Mouse (Mus musculus): ENCODE measurements around the gene Pank4.

The Pank4 gene

GRCm38 (mm10) chr4:154963901-154964580, at the start of gene Pank4:
TSS of gene Pank4 (plus strand) at chr4:154964123.
- DNase-seq (ENCODE audit: low spot score in 2 of 2): peak; percentile 76 to 93

DNA sequence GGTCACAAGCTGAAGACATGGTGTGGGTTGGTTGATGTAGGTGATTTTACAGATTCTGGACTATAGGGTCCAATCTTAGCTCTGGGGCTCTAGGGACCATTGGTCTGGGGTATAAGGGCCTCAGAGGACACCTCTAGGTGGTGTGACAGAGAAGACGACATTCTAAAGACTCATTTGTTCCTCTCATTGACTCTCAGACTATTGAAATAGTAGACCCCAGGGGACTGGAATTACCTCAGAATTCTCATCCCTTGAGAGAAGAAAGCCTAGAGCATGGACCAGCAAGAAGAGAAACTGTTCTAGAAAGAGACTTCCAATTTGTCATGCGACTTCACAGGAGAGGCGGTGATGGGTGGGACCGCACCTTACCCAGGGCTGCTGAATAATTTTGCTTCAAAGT, 49.7 kb upstream of the Pank4 start:
- no peak for DNase-seq (ENCODE audit: low spot score in 2 of 2)

- no peak for DNase-seq (ENCODE audit: low spot score in 2 of 2)
These were observed 49.2 kb upstream of the Pank4 start for GRCm38 (mm10) chr4:154914707-154915106.

DNA sequence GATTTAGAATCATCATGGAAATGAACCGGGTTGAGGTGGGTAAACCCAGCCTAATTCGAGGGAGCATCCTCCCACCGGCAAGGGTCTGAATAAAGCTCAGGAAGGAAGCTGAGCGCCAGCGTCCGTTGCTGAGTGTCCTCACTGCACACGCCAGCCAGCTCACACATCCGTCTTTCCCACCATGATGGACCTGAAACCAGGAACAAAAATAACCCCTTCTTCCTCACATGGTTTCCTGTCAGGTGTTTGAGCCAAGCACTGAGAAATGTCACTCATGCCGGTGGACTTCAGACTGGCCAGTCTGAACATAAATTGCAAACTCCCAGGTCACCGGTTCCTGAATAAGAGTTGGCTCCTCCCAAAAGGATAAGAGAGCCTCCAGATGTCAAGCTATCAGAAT, 48.6 kb upstream of the Pank4 start:
- DNase-seq (ENCODE audit: low spot score in 2 of 2): no peak

GRCm38 (mm10) chr4:154916662-154917061, 47.3 kb upstream of the Pank4 start:
- no peak for DNase-seq (ENCODE audit: low spot score in 2 of 2)

DNA sequence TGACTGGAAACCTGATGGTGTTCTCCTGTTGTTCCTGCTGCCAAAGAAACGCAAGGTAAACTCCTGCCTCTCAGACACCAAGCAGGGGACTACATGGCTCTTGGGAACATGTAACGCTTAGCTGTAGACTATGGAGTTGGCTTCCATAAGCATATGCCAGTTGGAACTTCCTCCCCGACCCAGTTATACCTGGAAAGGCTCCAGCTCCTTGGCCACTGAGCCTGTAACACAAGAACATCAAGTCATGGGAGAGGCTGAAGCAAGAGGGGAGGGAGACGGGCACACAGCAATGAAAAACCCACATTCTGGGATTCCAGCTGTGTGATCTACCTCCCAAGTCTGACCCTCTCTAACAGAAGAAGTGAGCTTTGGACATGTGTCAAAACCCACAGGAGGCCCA, 41.6 kb upstream of the Pank4 start:
- no peak for DNase-seq (ENCODE audit: low spot score in 2 of 2)

GRCm38 (mm10) chr4:154922931-154923330, 41.0 kb upstream of the Pank4 start:
- no peak for DNase-seq (ENCODE audit: low spot score in 2 of 2)

DNA sequence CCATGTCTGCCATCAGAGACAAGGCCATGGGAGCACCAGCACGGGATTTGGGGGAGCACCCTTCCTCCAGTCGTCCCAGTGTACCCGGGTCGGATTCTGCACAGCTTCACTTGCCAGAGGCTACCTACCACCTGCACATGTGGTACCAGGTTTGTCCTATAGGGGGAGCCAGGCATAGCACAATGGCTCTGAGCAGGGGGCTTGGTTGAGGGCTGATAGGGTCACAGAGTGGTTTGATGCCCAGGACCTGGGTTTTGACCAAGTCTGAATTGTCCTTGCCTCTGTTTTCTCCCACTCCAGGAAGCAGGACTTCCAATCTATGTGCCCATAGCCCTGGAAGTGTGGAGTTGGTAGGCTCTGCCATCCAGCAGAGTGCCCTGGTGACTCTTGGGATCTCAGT, 38.5 kb upstream of the Pank4 start:
- no peak for DNase-seq (ENCODE audit: low spot score in 2 of 2)

DNA sequence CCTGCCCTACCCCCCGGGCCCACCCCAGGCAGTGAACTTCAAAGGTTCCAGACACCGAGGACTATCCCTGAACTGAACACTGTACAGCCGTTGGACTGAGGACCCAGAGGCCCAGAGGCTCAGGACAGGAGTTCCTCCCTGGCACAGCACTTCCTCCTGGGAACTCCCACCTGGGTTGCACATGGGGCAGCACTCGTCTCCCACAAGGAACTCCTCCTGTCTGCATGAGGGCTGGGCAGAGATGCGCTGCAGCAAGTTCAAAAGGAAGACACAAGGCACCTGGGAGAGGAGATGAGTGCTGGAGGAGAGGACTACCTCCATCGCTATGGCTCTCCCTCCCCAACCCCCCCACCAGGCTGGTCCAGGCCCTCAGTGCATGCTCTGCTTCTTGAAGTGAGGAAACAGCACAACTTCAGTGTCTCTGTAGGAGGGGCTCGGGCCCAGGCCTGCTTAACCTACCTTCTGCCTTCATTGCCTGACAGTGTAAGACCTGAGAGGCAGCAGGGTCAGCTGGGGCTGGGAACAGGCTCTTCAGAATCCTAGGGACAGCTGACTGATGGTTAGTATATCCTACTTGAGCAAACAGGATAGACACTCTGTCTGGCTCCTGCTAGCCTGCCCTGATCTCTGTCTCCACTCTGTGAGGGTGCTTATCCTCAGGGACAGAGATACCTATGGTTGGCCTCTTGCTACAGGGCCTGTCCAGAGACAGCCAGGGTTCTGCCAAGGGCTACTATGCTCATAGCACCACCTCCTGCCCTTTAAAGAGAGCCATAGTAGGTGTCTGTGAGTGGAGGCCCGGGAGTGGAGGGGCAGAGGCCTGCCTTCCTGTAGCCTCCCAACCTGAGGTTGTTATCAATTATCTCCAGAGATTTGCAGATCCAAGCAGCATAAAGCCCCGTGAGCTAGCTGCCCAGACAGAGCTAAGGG, 36.7 kb upstream of the Pank4 start:
- no peak for DNase-seq (ENCODE audit: low spot score in 2 of 2)

DNA sequence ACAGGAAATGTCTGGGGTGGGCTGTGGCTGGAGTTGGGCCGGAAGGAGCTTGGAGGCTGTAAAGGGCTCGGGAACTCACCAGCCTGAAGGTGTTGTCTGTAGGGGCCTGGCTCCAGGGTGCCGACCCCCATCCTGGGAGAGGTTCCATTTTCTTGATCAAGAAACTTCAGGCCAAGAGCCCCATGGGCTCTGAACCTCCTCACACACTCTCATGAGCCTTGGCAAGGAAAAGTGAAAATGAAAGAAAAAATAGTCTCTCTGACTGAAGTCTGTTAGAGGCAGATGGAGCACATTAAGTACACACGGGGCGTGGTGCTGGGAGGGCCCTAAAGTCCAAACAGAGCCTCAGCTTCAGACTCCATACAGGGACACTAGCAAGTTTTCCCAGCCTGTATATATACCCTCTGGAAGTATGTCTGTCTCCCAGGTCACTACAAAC, 36.0 kb upstream of the Pank4 start:
- DNase-seq (ENCODE audit: low spot score in 2 of 2): no peak

DNA sequence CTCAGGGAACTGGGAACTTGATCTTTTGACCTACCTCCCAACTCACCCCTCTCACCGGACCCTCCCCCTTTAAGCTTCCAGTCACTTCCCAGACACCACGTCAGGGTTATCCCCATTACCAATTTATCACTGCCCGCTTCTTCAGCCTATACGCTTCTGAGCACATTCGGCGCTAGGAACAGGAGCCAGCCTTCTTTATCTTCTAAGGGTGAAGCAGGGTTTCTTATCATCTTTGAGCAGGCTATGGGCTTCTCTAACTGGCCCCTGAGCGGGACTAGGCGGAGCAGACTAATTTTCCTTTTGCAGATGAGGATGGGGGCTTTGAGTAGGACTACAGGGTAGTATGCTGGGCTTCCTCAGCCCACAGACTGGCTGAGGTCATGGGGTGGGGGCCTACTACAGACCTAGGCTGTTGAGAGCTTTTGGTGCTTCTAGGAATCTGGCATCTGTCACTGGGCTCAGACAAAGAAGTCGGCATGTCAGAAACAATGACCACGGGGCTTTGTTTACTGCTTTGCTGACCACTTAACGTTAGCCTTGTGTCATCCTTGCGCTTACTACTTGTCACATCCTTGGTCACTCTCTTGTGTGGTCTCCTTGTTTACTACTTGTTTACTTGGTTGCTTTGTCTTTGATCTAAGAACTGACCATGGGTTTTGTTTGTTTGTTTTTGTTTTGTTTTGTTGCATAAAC, 35.4 kb upstream of the Pank4 start, which contains the start of gene Tnfrsf14:
Tnfrsf14 (minus strand) TSS at position 169 of the 693 bp plus-strand sequence.
- no peak for DNase-seq (ENCODE audit: low spot score in 2 of 2)

DNA sequence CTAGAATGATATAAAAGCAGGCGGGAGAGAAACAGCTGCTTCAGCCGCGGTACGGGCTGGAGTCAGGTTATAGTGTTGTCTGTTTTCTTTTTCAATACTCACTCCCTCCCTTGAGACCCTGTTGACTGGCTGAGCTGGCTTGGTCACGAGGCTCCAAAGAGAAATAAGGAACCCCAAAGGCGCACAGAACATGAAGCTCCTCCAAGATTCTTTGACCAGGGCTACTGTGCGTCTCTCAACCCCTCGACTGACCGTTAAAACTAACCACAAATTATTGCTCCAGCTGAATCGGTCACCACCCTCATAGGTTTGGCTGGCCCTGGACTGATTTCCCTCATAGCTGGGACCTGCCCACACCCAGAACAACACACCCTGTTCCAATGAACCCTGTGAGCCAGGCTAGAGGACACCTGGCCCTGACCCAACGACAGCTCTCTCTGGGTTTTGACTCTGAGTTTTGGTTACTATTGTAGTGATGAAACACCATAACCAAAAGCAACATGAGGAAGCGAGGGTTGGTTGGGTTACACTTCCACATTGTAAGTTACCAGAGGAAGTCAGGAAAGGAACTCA, 34.7 kb upstream of the Pank4 start:
- no peak for DNase-seq (ENCODE audit: low spot score in 2 of 2)

DNA sequence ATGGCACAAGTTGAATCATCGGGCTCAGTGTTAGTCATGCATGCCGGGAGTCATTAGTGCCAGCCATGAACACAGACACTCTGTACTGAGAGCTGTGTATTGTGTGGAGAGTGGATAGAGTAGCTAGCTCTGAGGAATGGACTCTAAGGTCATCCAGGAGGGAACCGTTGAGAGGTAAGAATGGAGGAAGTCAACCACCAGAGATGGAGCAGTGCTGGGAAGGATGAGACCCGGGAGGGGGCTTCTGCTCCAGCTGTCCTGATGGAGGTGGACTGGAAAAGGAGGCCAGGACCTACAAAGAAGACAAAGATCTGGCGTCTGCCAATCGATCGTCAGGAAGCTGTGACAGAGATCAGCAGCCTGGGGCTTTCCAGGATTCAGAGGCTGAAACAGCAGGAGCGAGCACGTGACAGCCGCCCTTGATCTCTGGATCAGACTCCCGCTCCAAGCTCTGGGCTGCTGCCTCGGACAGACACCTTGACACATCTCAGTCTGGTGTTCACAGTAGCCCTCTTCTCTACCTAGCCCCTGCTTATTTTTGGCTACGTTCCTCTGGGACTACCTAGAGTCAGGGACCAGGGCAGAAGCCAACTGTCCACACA, 30.5 kb upstream of the Pank4 start:
- no peak for DNase-seq (ENCODE audit: low spot score in 2 of 2)

DNA sequence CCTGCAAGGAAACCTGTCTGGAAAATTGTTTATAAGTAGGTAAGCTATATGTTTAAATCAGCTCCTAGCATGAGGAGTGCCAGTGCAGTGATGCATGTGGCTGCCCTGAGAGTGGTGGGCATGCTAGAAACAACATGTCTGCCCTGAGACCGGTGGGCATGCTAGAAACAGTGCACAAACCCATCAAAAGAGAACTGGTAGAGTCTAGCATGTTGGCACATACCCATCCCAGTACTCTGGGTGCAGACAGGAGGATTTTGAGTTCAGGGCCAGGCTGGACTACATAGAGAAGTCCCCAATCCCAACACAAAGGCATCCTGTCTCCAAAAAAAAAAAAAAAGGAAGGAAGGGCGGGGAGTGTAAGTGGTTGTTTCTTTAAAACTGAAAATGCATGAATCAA, 29.1 kb upstream of the Pank4 start:
- DNase-seq (ENCODE audit: low spot score in 2 of 2): no peak

DNA sequence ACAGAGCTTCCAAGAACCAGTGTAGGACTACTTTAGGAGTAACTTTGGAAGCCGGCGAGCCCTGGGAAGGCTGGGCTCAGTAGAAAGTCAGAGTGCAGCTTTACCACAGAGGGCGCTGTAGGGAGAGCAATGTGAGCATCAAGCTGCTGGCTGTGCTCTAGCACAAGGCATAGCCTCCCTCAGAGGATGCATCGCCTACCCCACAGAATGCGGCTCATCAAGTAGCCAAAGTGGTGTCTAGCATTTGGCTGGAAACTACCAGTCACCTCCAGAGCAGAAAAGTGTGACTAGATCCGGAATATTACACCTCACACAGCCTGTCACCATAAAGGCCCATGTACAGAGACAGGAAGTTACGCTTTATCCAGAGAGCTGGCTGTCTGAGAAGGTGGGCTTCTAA, 28.1 kb upstream of the Pank4 start:
- DNase-seq (ENCODE audit: low spot score in 2 of 2): no peak

GRCm38 (mm10) chr4:154936542-154937255, 27.2 kb upstream of the Pank4 start:
- no peak for DNase-seq (ENCODE audit: low spot score in 2 of 2)

DNA sequence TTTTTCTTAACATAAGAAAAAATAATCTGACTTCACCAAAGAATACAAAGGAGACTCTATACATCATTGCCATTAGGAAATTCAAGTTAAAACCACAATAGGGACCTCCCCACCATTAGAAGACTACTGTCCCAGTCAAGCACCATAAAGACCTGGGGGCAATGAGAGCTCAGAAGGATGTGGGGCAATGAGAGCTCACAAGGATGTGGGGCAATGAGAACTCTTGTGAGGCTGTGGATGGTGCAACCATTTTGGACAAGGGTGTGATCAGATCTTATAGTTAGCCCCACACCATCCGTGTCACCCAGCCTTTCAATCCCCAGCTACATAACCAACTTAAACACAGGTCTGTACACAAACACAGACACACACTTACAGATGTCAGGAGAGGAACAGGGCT, 26.2 kb upstream of the Pank4 start:
- DNase-seq (ENCODE audit: low spot score in 2 of 2): no peak

GRCm38 (mm10) chr4:154940156-154940555, 23.8 kb upstream of the Pank4 start:
- DNase-seq (ENCODE audit: low spot score in 2 of 2): no peak

DNA sequence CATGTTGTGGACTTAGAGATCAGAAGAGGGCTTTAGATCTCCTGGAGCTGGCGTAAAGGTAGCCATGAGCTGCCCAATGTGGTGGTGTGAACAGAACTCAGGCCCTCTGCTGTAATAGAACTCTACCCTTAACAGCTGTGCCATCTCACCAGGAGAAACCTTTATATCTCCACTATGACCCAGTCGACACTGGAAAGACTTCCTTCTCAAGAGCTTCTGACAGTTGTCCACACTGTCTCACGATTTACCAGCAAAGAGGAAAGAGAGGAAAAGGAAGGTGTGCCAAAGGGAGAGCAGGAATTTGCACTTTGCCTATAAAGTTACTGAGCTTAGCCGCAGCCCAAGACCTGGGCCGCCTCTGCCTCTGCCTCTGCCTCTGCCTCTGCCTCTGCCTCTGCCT, 22.1 kb upstream of the Pank4 start:
- DNase-seq (ENCODE audit: low spot score in 2 of 2): no peak

DNA sequence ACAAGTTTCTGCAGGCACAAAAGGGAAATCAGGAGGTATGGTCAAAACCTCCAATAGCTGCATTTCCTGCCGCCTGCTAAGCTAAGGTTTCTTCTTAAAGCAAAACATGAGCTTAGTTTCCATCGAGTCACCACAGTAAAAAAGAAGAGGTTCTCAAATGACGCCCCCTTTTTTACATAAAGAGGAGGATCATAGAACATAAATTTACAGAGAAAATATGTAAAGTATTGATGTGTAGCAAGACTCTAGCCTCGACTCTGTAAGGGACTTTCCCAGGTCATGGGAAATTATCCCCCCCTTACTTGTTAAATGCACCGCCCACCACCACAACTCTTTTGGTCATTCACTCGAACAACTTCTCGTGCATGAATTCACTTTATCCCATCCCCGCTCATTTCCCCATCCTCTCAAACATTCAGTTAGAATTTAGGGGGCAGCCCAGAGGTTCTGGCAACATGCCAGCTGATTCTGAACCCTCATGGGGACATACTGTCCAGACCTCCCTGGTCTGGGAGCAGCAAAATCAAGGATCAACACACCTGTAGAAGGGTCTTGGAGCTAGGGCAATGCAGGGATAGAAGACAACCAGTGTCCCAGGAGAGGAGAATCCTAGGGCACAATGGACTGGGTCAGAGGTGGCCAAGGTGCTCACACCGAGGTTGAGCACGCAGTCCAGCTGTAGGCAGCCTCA, 21.1 kb upstream of the Pank4 start:
- DNase-seq (ENCODE audit: low spot score in 2 of 2): no peak

Measured in left cerebral cortex, adult 9 months (tissue).